Mouse (Mus musculus): Measurements from ENCODE around the gene Irf7.

The Irf7 gene

DNA sequence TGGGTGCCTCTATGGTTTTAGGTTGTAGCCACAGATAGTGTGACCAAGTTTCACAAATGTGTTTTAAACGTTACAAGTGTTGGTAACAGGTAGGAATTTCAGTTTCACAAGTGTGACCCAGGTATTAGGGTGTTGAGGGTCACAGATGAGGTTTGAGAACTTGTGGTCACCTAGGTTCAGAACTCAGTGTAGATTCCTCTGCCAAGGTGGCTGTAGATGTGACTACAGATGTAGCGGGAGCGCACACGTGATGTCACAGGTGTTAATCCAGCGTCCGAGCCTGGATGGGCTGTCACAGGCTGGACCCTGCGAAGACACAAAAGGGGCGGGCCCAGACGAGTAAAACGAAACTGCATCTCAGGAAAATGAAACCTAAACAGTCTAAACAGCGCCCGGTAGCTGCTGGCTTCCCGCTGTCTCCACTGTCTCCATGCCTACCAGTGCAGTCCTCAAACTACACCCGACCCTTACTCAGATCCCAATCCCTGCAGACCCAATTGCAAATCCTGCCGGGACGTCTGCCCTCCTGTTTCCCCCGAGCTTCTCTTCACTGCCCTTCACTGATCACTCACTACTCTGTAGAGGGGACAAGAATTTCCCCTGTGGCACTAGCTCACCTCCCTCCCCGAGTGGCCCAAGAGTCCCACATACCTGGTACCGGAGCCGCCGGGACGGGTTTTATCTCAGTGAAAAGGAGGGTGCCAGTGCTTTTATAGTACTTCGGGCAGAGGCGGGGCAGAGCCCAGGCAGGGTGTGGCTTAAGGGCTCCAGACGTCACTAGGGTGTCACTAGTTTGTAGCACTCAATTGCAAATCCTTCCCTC, at the start of gene Irf7:
Gene Irf7, minus strand, starts transcription at position 743 of the 823 bp plus-strand sequence.
- in situ Hi-C loops (cut with MboI, MseI): no loop called here

DNA sequence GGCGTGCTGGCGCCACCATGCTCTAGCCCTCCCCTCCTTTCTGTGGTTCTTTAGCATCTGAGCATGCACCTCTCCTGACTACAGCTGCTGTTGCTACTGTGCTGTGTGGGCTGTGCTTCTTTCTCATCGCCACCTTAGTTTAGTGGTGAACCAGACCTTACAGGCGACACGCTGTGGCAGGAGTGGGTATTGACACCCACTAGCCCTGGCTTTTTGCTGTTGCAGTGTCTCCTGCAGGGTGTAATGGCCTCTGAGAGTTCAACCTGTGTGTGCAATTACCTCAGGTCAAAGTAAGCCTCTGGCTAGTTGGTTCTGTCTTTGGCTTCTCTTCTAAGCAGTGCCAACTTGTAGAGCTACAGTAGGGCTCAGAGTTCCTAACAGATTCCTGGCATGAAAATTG, 49.7 kb upstream of the Irf7 start:
- in situ Hi-C loops (cut with MboI, MseI): no loop called here

DNA sequence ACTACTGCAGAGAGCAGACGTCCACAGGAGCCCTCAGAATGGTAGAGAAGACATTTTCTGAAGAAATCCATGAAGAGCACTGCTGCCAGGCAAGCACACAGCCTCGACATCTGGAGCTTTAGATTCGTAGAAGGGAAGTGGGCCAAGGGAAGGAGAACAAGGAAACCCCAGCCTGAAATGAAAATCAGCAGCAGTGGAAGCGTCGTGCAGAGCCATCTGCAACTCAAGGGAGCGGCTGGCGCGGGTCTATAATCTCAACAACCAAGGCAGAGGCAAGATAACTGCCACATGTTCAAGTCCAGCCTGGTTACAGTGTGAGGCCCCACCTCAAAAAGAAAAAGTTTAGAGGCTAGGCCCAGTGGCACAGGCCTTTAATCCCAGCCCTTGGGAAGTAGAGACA, 48.8 kb upstream of the Irf7 start:
- in situ Hi-C loops (cut with MboI, MseI): no loop called here

DNA sequence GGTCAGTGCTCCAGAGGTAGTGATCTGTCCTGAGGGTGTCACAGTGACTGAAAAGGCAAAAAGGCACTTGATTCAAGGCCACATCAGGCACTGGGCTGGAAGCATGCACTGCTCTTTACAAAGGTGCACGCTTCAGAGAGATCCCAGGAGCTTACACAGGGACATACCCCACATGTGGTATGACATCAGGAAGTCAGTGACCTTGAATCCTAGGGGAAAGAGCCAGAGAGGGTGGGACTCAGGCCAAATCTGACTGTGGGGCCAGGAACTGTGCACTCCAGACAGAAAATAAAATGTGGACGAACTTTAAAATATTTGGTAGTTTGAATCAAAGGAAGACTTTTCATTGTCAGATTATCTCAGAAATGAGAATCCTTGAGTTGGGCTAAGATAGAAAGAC, 48.1 kb upstream of the Irf7 start:
- in situ Hi-C loops (cut with MboI, MseI): no loop called here

DNA sequence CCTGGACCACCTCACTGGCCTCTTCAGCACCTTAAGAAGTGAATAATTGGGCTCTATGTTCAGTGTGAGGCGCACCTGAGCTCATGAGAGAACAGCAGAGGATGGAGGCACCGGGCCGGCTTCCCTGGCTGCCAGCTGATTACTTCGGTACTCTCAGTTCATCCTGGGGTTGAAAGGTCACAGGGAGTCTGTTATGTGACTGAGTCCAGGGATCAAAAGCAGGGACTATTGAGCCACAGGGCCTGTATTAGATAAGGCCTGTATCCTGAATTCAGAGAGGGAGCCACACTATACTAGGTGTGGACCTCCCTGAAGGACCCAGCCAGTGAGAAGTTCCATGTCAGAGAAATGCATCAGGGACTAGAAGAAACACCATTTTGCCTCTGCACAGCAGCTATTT, 38.3 kb upstream of the Irf7 start:
- in situ Hi-C loops (cut with MboI, MseI): no loop called here

DNA sequence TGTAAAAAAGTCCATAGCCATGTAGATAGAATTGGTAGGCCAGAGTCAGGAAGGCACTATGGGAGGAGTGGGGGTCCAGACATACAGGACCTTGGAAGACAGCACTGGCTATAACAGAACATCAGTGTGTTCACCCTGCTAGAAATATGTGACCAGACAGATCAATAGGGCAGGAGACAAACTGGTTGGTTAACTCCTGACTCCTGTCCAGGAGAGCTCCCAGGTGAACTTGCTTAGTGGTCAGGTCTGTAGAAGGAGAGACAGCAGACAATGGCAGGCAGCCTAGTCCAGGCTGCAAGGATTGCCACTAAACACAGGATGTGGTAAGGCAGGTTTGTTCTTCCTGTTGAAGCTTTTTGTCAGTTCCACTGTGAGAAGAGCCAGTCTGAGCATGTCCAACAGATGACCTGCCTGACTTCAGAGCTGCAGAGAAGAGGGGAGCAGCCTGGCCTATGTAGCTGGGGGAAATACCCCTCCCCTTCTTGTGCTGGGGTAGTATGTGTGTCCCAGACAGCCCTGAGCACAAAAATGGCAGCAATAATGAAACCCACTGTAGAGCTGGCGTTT, 36.5 kb upstream of the Irf7 start:
- in situ Hi-C loops (cut with MboI, MseI): no loop called here

DNA sequence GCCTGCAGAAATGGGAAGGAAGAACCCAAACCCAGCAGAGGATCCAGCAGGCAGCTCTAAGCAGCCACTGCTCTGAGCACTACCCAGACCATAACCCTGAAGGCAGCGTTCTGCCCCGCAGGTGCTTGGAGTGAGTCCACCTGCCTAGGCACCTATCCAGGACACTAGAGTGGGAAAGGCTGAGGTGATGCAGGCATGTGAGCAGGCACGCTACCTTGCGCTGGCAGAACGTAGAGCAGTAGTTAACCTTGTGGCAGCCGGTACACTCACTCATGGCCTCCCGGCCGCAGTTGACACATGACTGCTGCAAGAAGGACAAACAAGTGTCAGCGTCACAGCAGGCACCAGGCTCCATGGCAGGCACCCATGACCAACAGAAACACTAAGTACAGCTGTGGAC, 35.1 kb upstream of the Irf7 start:
- in situ Hi-C loops (cut with MboI, MseI): no loop called here

DNA sequence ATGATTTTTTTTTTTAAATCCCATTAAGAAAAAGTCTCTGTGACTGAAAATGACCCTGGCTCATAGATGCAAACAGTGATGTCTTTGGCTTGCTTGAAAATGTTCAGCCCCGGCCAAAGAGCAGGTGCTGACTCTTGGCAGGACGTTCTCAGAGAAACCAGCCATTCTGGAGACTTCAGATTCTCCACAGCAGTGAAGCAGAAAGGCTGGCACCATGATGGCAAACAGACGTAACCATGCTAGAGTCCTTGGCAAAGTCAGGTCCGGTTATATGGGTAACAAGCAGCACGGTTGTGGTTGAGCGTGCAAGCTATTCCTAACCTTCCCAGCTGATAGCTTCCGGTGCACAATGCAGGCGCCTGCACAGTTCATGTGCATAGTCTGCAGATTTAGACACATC, 32.9 kb upstream of the Irf7 start:
- in situ Hi-C loops (cut with MboI, MseI): no loop called here

DNA sequence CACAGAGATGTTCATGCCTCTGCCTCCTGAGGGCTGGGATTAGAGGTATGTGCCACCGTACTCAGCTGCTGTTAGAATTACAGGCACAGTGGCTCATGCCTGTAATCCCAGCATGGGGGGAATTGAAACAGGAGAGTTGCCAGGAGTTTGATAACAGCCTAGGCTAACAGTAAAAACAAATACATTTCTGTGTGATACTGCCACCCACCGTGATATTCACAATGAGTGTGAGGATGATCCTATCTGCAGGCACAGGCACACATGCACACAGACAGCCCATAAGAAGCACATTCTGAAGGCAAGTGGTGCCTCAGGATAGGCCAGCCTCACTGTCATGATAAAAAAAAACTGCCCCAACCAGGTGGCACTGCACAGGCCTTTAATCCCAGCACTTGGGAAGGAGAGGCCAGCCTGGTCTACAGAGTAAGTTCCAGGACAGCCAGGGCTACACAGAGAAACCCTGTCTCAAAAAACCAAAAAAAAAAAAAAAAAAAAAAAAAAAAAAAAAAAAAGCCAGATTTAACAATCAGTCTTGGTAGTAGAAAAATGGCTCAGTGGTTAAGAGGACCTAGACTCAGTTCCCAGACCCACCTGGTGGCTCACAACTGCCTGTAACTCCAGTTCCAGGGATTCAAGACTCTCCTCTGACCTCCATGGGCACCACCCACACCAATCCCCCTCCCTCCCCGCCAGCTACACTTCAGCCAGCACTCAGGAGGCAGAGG, 31.8 kb upstream of the Irf7 start:
- in situ Hi-C loops (cut with MboI, MseI): no loop called here

DNA sequence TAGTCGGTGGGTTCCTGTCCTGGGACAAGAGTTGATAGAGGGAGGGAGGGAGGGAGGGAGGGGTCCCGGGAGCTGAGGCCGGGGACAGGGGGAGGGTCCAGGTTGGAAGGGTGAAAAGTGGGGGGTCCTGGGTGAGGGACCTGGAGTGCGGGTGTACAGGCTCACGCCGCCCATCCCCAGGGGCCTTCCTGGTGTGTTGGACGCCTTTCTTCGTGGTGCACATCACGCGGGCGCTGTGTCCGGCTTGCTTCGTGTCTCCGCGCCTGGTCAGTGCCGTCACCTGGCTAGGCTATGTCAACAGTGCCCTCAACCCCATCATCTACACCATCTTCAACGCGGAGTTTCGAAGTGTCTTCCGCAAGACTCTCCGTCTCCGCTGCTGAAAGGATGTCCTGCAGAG, 28.2 kb upstream of the Irf7 start:
- in situ Hi-C loops (cut with MboI, MseI): no loop called here

DNA sequence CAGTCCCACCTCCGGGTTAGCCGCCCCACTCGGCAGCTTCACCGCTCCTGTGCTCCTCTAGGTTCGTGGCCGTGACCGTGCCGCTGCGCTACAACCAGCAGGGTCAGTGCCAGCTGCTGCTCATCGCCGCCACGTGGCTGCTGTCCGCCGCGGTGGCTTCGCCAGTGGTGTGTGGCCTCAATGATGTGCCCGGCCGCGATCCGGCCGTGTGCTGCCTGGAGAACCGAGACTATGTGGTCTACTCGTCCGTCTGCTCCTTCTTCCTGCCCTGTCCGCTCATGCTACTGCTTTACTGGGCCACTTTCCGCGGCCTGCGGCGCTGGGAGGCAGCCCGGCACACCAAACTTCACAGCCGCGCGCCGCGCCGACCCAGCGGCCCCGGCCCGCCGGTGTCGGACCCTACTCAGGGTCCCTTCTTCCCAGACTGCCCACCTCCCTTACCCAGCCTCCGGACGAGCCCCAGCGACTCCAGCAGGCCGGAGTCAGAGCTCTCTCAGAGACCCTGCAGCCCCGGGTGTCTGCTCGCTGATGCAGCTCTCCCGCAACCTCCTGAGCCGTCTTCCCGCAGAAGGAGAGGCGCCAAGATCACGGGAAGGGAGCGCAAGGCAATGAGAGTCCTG, 27.7 kb upstream of the Irf7 start:
- in situ Hi-C loops (cut with MboI, MseI): no loop called here

DNA sequence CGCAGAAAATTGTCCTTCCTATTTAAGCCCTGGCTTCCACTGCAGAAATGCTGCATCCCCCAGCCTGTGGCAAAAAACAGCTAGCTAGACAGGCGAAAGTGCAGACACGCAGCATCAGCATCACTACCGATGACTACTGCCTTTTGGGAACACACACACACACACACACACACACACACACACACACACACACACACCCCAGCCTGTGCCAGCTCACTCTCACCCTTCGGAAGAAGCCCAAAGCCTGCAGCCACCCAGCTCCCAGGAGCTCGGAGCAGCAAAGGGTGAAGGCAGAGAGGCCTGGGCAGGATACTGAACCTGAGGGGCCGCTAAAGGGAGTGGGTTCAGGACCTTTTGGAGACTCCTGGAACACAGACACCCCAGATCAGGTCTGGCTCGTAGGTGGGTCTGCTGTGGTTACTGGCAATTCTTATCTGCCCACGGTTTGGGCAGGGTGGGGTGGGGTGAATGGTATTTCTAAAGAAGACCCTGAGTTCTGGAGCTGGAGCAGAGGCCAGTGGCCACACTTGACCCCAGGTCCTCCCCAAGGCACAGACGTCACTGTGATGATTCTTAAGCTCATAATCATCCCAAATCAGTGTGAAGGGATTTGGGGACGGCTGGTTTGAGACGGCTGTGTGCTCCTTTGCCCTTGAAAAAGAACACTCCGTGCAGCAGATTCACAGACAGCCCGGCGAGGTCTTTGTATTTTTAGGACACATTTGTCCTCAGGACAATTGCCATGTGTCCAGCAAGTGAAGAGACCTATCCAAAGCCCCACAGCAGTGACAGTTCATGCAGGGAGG, 26.5 kb upstream of the Irf7 start:
- in situ Hi-C loops (cut with MboI, MseI): no loop called here

DNA sequence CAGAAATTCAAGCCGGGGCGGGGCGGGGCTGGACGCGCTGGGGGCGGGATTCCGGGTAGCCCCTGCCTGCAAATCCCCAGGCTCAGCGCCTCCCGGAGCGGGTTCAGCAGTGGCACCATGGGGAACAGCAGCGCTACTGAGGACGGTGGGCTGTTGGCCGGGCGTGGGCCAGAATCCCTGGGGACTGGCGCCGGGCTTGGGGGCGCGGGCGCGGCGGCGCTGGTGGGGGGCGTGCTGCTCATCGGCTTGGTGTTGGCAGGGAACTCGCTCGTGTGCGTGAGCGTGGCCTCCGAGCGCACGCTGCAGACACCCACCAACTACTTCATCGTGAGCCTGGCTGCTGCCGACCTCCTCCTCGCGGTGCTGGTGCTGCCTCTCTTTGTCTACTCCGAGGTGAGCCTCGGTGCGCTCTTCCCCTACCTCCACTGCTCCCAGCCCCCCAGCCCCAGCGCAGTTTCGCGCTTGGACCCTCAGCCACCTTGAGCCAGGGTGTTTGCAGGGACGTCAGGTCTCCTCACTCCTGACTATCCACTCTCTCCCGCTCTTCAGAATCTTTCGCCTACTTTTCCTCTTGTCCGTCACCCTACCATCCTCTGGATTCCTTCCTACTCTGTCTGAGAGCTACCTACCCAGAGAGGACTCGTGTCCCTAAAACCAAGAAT, 25.8 kb upstream of the Irf7 start, which contains the start of gene Drd4:
Gene Drd4, plus strand, starts transcription at position 86 of the 662 bp plus-strand sequence.
- in situ Hi-C loops (cut with MboI, MseI): no loop called here

DNA sequence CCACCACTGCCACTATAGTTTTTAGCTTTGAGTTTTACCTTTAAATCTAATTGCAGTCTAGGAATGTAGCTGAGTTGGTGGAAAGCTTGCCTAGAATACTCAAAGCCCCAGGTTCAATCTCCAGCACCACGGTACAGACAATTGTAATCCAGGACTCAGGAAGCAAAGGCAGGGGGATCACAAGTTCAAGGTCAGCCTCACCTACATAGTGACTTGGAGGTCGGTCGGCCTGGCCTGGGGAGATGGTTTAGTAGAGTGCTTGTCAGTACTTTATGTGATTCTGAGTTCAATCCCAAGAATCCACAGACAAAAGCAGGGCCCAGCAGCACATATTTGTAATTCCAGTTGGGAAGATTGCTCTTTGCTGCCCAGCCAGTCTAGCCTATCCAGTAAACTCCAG, 21.8 kb upstream of the Irf7 start:
- in situ Hi-C loops (cut with MboI, MseI): no loop called here

DNA sequence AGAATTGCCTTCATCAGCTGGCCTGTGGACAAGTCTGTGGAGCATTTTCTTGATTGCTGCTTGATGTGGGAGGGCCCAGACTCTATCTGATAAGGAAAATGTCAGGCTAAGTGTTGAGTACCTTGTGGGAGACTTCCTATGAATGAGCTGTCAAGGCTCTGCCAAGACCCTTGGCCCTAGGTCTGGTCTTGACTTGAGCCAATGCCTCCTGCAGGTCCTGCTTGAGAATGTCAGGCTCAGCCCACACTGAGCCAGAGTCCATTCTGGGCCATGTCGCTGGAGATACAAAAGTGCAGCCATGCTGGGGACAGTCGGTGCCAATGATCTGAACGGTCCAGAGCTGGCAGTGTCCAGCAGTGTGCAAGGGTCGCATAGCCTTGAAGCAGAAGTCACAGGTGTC, 16.5 kb upstream of the Irf7 start:
- in situ Hi-C loops (cut with MboI, MseI): no loop called here

DNA sequence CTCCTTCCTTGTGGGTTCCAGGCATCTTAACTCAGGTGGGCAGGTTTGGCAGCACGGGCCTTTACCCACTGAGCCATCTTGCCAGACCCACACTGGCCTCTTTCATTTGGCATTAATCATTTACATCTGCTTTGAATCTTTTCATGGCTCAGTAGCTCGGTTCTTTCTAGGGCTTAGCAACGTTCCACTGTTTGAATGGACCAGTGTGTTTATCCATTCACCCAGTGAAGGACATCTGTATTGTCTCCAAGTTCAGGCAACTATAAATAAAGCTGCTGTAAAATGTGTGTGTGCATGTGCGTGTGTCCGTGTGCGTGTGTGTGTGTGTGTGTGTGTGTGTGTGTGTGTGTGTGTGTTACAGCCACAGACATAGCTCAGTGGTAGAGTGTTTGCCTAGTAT, 15.2 kb upstream of the Irf7 start:
- in situ Hi-C loops (cut with MboI, MseI): no loop called here

DNA sequence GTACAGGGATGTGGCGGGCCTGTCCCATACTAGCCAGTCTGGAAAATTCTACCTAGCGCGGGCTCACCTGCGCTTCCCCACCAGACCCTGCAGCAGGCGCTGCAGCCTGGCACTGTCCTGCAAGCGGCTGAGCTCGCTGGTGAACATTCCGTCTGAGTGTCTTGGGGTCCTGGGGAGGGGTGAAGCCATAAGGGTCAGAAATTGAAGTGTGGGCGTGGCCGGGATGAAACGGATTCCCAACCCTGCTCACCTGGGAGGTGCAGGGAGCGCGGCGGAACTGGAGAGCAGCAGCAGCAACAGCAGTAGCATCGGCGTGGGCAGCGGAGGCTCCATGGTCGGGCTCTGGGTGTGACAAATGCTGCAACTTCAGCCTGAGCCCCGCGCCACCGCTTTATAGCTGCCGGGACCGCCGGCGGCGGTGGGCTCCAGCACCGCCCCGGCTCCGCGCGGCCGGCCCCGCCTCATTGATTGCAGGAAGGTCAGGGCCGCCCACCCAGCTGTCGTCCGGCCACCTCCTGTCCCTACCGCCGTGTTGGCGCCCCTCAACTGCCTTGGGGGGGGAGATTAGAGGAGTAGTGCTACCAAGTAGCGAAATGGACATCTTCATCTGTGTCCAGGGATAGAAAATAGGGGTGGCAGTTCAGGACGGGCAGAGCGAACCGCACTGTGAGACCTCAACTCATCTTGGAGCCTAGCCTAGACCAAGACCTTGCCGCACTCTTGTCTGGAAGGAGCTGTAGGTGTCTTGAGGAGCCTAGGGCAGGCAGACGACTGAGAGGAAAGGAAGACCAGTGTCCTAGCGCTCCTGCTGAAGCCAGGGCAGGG, 12.7 kb upstream of the Irf7 start, which contains the start of gene Sct:
Gene Sct, minus strand, starts transcription at position 368 of the 825 bp plus-strand sequence.
- in situ Hi-C loops (cut with MboI, MseI): no loop called here

DNA sequence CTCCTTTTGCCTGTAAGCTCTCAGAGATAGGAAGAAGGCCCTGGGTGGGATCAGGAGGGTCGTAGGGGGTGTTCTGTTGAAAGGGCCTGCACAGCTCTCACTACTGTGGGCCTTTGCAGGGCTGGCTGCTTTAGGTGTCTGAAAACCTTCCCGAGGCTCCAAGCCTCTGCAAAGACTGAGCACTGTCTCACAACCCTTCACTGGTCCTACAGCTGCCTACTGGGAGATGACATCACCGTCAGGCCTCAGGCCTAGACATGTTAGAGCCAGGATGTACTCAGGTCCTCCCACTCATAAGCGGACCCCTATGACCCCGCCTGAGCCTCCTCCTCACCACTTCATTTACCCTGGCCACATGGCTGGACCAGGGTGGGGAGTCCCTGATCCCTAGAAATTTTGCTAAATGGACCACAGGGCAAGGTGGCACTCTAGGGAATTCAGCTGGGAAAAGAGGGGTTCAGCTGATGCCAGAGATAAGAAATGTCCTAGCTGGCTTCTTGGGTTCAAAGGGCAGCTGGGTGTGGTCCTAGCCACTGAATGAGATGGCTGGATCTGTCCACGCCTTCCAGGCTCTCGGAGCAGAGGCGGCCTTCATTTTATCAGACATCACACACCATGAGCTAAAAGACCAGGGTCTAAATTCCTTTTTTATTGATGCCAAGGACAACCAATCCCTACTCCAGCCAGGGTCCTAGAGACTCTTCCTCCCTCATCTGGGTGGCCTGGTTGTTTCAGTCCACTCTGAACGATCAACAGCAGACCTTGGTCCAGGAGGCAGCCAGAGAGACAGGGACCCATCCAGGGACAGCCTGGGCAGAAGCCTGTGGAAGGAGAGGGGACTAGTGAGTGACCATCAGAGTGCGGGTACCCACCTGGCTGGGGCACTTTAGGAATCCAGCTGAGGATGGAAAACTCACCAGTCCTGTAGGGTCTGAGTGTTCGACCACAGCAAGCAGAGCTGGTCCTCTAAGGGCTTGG, 11.7 kb upstream of the Irf7 start:
- in situ Hi-C loops (cut with MboI, MseI): no loop called here

DNA sequence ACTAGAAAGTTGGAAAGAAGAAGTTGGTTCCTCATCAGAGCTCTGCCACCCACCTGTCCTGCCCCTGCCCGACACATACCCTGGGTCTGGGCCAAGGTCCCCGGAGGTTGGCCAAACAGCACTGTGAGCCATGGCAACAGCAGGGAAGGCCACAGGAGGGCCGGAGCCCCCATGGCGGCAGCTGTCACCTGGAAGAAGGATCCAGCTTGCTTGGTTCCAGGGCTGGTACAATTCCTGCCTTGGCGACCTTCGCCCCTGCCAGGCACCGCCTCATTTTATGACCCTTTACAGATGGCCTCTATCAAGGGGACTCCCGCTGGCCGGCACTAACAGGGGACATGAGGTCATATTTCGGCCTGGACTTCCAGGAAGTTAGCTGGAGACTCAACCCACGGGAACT, 10.3 kb upstream of the Irf7 start, which contains the start of gene Cdhr5:
Gene Cdhr5, minus strand, starts transcription at position 241 of the 400 bp plus-strand sequence.
- in situ Hi-C loops (cut with MboI, MseI): no loop called here

Measured in T-helper 1 cell (primary cell).